Mouse (Mus musculus) heart, embryonic 11.5 days (tissue): Measurements from ENCODE around the gene Cib3. TPM values are rescaled to one million over a fixed set of nuclear protein-coding genes. Genes with fewer than 3 reads are reported as not detected.

Experiments used
- ATAC-seq: fragments of 200-750 bp; cut with Nextera tagmentation; replicated peaks from 2 replicates; pipeline ENCODE4 v1.8.0; 2017; ENCODE audit warnings: moderate library complexity; ENCODE audit not compliant: insufficient number of reproducible peaks, low FRiP score, low TSS enrichment
- H3K27ac ChIP-seq: fragments of 300-500 bp; sonication (generic); 2 replicates; pipeline ENCODE4 v1.5.1; 2014; ENCODE audit warnings: mild to moderate bottlenecking, low read depth, low read length
- H3K27me3 ChIP-seq: fragments of 300-500 bp; sonication (generic); 2 replicates; pipeline ENCODE4 v1.6.1; 2014; ENCODE audit warnings: mild to moderate bottlenecking, low read length, mixed read lengths; ENCODE audit not compliant: control insufficient read depth, insufficient read depth
- H3K36me3 ChIP-seq: fragments of 300-500 bp; sonication (generic); 2 replicates; pipeline ENCODE4 v1.6.1; 2014; ENCODE audit warnings: mild to moderate bottlenecking, low read length, moderate library complexity, mixed read lengths; ENCODE audit not compliant: control insufficient read depth, insufficient read depth
- H3K4me1 ChIP-seq: fragments of 300-500 bp; sonication (generic); 2 replicates; pipeline ENCODE4 v1.6.1; 2014; ENCODE audit warnings: low read length; ENCODE audit not compliant: control insufficient read depth, insufficient read depth
- H3K4me2 ChIP-seq: fragments of 300-500 bp; sonication (generic); 2 replicates; pipeline ENCODE4 v1.6.1; 2014; ENCODE audit warnings: mild to moderate bottlenecking, moderate library complexity
- H3K4me3 ChIP-seq: fragments of 300-500 bp; sonication (generic); 2 replicates; pipeline ENCODE4 v1.5.1; 2014; ENCODE audit warnings: low read depth, low read length
- H3K9ac ChIP-seq: fragments of 300-500 bp; sonication (generic); 2 replicates; pipeline ENCODE4 v1.6.1; 2014; ENCODE audit warnings: mild to moderate bottlenecking, low read depth, low read length, moderate library complexity
- H3K9me3 ChIP-seq: fragments of 300-500 bp; sonication (generic); replicated peaks from 2 replicates; pipeline ENCODE4 v1.6.1; 2016; ENCODE audit warnings: low read length; ENCODE audit not compliant: control insufficient read depth
- WGBS: fragments of 180-500 bp; shearing (Covaris S2); extraction: QIAGEN DNeasy Blood & Tissue Kit; methylation state at CpG from one replicate; pipeline ENCODE4 v1.1.7; 2014; ENCODE audit not compliant: insufficient replicate concordance; 5-methylcytosine and 5-hydroxymethylcytosine counted together
- polyA plus RNA-seq: library from polyadenylated mRNA; unstranded; fragments of >200 nt; fragmentation: Nextera tagmentation; extraction: Ambion mirVana; gene quantifications from 2 replicates; pipeline ENCODE4 v1.2.1, GENCODE M21; 2014

Cib3 gene
- not detected in 2 replicates for polyA plus RNA-seq

- no peaks in the 10 kb centered on the region for H3K4me1 ChIP-seq
- H3K36me3 ChIP-seq = no peaks in the 10 kb centered on the region
- ATAC-seq = no peak
- H3K9ac ChIP-seq = no peak within 1 kb of the TSS
- H3K27me3 ChIP-seq = 0 out of 2 replicates have a peak, but pooled peaks cover 3% of the 10 kb centered on the region
- H3K9me3 ChIP-seq = no peaks in the 10 kb centered on the region
- 57% methylated on average over 4 of the region's 4 CpGs for WGBS
- no peak within 1 kb of the TSS for H3K27ac ChIP-seq
- H3K4me2 ChIP-seq = no peak within 1 kb of the TSS
- no peak within 1 kb of the TSS for H3K4me3 ChIP-seq
These were observed at the start of gene Cib3 for GRCm38 (mm10) chr8:72212751-72213150. TSS of gene Cib3 (minus strand) at chr8:72212837.

GRCm38 (mm10) chr8:72261872-72262271, 49.2 kb upstream of the Cib3 start:
- WGBS = 37% methylated on average over 5 of the region's 5 CpGs
- H3K27me3 ChIP-seq = no peaks in the 10 kb centered on the region
- no peak for ATAC-seq

GRCm38 (mm10) chr8:72261431-72261830, 48.8 kb upstream of the Cib3 start:
- Histone ChIP-seq H3K4me1 (peaks cover 3% of the 10 kb centered on the region; the same call in 1 of the 2 replicates), H3K27ac (no peak overlapping the region), H3K9ac (no peak overlapping the region), H3K9me3 (no peaks in the 10 kb centered on the region), H3K4me3 (no peak overlapping the region), H3K36me3 (no peaks in the 10 kb centered on the region), H3K4me2 (no peak overlapping the region), H3K27me3 (no peaks in the 10 kb centered on the region)
- no peak for ATAC-seq

More at GRCm38 (mm10) chr8:72261872-72262271, 49.2 kb upstream of the Cib3 start:
- H3K4me1 ChIP-seq = peaks cover 3% of the 10 kb centered on the region; the same call in 1 of the 2 replicates
- no peaks in the 10 kb centered on the region for H3K36me3 ChIP-seq
- H3K9me3 ChIP-seq = no peaks in the 10 kb centered on the region
- H3K9ac ChIP-seq = no peak overlapping the region
- no peak overlapping the region for H3K4me3 ChIP-seq
- H3K27ac ChIP-seq = no peak overlapping the region
- no peak overlapping the region for H3K4me2 ChIP-seq

GRCm38 (mm10) chr8:72261019-72261418, 48.4 kb upstream of the Cib3 start:
- H3K9ac ChIP-seq = no peak overlapping the region

GRCm38 (mm10) chr8:72260585-72260984, 47.9 kb upstream of the Cib3 start:
- Histone ChIP-seq H3K27ac (0 out of 2 replicates have a peak overlapping the region, but pooled peaks have one; percentile 12), H3K9me3 (no peaks in the 10 kb centered on the region), H3K27me3 (no peaks in the 10 kb centered on the region), H3K9ac (no peak overlapping the region), H3K4me3 (no peak overlapping the region), H3K4me1 (peaks cover 3% of the 10 kb centered on the region; the same call in 1 of the 2 replicates), H3K36me3 (no peaks in the 10 kb centered on the region), H3K4me2 (no peak overlapping the region)
- 60% methylated on average over 4 of the region's 4 CpGs for WGBS
- ATAC-seq = no peak

More at GRCm38 (mm10) chr8:72261019-72261418, 48.4 kb upstream of the Cib3 start:
- H3K4me1 ChIP-seq = peaks cover 3% of the 10 kb centered on the region; the same call in 1 of the 2 replicates
- H3K36me3 ChIP-seq = no peaks in the 10 kb centered on the region
- H3K4me3 ChIP-seq = no peak overlapping the region
- peak; percentile 29; the same call in 1 of the 2 replicates for ATAC-seq
- H3K4me2 ChIP-seq = no peak overlapping the region
- no peaks in the 10 kb centered on the region for H3K27me3 ChIP-seq
- H3K9me3 ChIP-seq = no peaks in the 10 kb centered on the region
- WGBS = 24% methylated on average over 2 of the region's 2 CpGs
- 0 out of 2 replicates have a peak overlapping the region, but pooled peaks have one; percentile 12 for H3K27ac ChIP-seq

- H3K4me2 ChIP-seq = no peak overlapping the region
- no peak for ATAC-seq
- H3K27ac ChIP-seq = no peak overlapping the region
- no peaks in the 10 kb centered on the region for H3K27me3 ChIP-seq
- no peaks in the 10 kb centered on the region for H3K36me3 ChIP-seq
- WGBS = 79% methylated on average over 2 of the region's 2 CpGs
- H3K4me3 ChIP-seq = no peak overlapping the region
- peaks cover 3% of the 10 kb centered on the region; the same call in 1 of the 2 replicates for H3K4me1 ChIP-seq
- H3K9ac ChIP-seq = no peak overlapping the region
- no peaks in the 10 kb centered on the region for H3K9me3 ChIP-seq
These were observed 47.2 kb upstream of the Cib3 start for GRCm38 (mm10) chr8:72259862-72260261.

GRCm38 (mm10) chr8:72257902-72258238, 45.2 kb upstream of the Cib3 start:
- 95% methylated on average over 1 of the region's 1 CpGs for WGBS
- Histone ChIP-seq H3K4me3 (no peak overlapping the region), H3K9me3 (no peaks in the 10 kb centered on the region), H3K4me1 (peaks cover 3% of the 10 kb centered on the region; the same call in 1 of the 2 replicates), H3K27me3 (no peaks in the 10 kb centered on the region), H3K4me2 (no peak overlapping the region), H3K9ac (no peak overlapping the region), H3K36me3 (peaks cover 6% of the 10 kb centered on the region; the same call in 1 of the 2 replicates), H3K27ac (no peak overlapping the region)
- ATAC-seq = no peak

GRCm38 (mm10) chr8:72257171-72257901, 44.7 kb upstream of the Cib3 start:
- 0 out of 2 replicates have a peak overlapping the region, but pooled peaks have one; percentile 16 for H3K9ac ChIP-seq
- WGBS = 51% methylated on average over 7 of the region's 7 CpGs
- no peak for ATAC-seq

More at GRCm38 (mm10) chr8:72257171-72257901, 44.7 kb upstream of the Cib3 start:
- Histone ChIP-seq H3K27me3 (no peaks in the 10 kb centered on the region), H3K9me3 (no peaks in the 10 kb centered on the region), H3K4me3 (no peak overlapping the region), H3K4me2 (no peak overlapping the region), H3K36me3 (peaks cover 6% of the 10 kb centered on the region; the same call in 1 of the 2 replicates), H3K27ac (no peak overlapping the region), H3K4me1 (peaks cover 3% of the 10 kb centered on the region; the same call in 1 of the 2 replicates)
